Mouse (Mus musculus): ENCODE results near the gene Sun2.

DNA sequence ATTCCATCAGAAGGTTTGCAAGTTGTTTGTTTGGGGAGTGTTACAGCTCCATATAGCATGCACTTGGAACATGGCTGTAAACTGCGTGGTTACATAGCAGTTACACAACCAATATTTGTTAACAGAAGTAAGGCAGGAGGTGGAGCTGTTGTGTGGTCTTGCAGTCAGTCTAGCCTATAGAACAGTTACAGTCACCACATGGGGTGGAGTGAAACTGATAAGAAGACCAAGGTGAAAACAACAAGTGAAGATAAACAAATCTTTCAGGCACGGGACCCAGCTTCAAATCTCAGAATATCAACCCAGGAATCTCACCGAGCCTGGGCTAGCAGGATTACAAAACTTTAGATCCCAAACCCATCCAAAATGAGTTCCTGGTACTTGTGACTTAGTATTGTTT lies 1.6 kb downstream of the Sun2 start:
- TF ChIP-seq POLR2A (IDR thresholded peaks at IDR 0.05; ENCODE audit: borderline replicate concordance, insufficient read depth, low read length): no peak
- TF ChIP-seq CTCF (IDR thresholded peaks at IDR 0.05; ENCODE audit: borderline replicate concordance, insufficient read depth, low read depth, low read length): no peak
